Mouse (Mus musculus) cerebellum, postnatal 4 days (tissue): ENCODE measurements around the gene Ppm1e.

Experiments used
- DNase-seq, 2 experiments: peaks; one replicate each; pipeline ENCODE4 v3.0.0; 2022; ENCODE audit warnings: low spot score in 2 of 2, mixed read lengths in 1 of 2

The Ppm1e gene

GRCm38 (mm10) chr11:87358331-87359261 is at the start of gene Ppm1e:
Gene Ppm1e, minus strand, starts transcription at chr11:87359023.
- peak; percentile 73 to 87 for DNase-seq

GRCm38 (mm10) chr11:87404876-87405275 is 46.1 kb upstream of the Ppm1e start, which contains the start of the genes Rad51c and Tex14:
Gene Rad51c, minus strand, starts transcription at chr11:87404954.
Gene Tex14, plus strand, starts transcription at chr11:87405065.
- peak in 1 of 2 experiments; percentile 28 for DNase-seq

- peak; percentile 97 for DNase-seq
Observed at GRCm38 (mm10) chr11:87404111-87404853, 45.5 kb upstream of the Ppm1e start.

- no peak for DNase-seq
Observed at GRCm38 (mm10) chr11:87398402-87398801, 39.6 kb upstream of the Ppm1e start.

GRCm38 (mm10) chr11:87393855-87394254 is 35.0 kb upstream of the Ppm1e start:
- DNase-seq: peak in 1 of 2 experiments; percentile 36

- no peak for DNase-seq
Observed at GRCm38 (mm10) chr11:87385676-87386075, 26.9 kb upstream of the Ppm1e start.

- no peak for DNase-seq
Observed at GRCm38 (mm10) chr11:87384551-87384950, 25.7 kb upstream of the Ppm1e start.

- DNase-seq: peak in 1 of 2 experiments; percentile 21
Observed at GRCm38 (mm10) chr11:87367865-87368580, 9.2 kb upstream of the Ppm1e start.

GRCm38 (mm10) chr11:87367061-87367460 is 8.2 kb upstream of the Ppm1e start:
- DNase-seq: no peak

- DNase-seq: no peak
Observed at GRCm38 (mm10) chr11:87365120-87365519, 6.3 kb upstream of the Ppm1e start.

- DNase-seq: no peak
Observed at GRCm38 (mm10) chr11:87359262-87359612, 414 bp upstream of the Ppm1e start.

- DNase-seq: peak in 1 of 2 experiments; percentile 31
Observed at GRCm38 (mm10) chr11:87357317-87358300, 1.2 kb downstream of the Ppm1e start.

GRCm38 (mm10) chr11:87354861-87355260 is 4.0 kb downstream of the Ppm1e start:
- no peak for DNase-seq

- DNase-seq: no peak
Observed at GRCm38 (mm10) chr11:87353646-87354170, 5.1 kb downstream of the Ppm1e start.

- no peak for DNase-seq
Observed at GRCm38 (mm10) chr11:87326381-87326780, 32.4 kb downstream of the Ppm1e start.

- DNase-seq: no peak
Observed at GRCm38 (mm10) chr11:87322558-87322957, 36.3 kb downstream of the Ppm1e start.

GRCm38 (mm10) chr11:87320007-87320406 is 38.8 kb downstream of the Ppm1e start:
- no peak for DNase-seq

GRCm38 (mm10) chr11:87318956-87319708 is 39.7 kb downstream of the Ppm1e start:
- DNase-seq: peak in 1 of 2 experiments; percentile 24

GRCm38 (mm10) chr11:87313533-87313932 is 45.3 kb downstream of the Ppm1e start:
- no peak for DNase-seq

GRCm38 (mm10) chr11:87310309-87310708 is 48.5 kb downstream of the Ppm1e start:
- no peak for DNase-seq
